Mouse (Mus musculus) granulocyte monocyte progenitor cell, adult 5-6 weeks (primary cell): ENCODE results near the gene Ormdl2. TPM values are rescaled to one million over a fixed set of nuclear protein-coding genes. Genes with fewer than 3 reads are reported as not detected.

Experiments used
- total RNA-seq, 2 experiments: library from RNA; stranded (forward) in 1 of 2; stranded (reverse) in 1 of 2; fragments of 200-712, 200-1000 nt in 1 of 2; fragments of >200 nt in 1 of 2; fragmentation: Nextera tagmentation in 1 of 2; gene quantifications; 2 replicates each; pipeline ENCODE4 v1.2.3; 2014 to 2017

Ormdl2 gene
- total RNA-seq, 2 experiments from 2014 or later: 33.9 to 82.4 TPM

Other genes starting within 250 kb of the Ormdl2 start
- 1.6 and 1.7 TPM in 2 replicates for gene Erbb3, start 232.0 kb downstream of the Ormdl2 start, total RNA-seq (2014; fragmentation: Nextera tagmentation)
- gene Erbb3, start 232.0 kb downstream of the Ormdl2 start, total RNA-seq (2017): 1.4 and 1.8 TPM in 2 replicates
- gene Rps26, start 194.9 kb downstream of the Ormdl2 start, total RNA-seq (2014; fragmentation: Nextera tagmentation): 2,754 and 2,968 TPM in 2 replicates
- 1,150 and 1,165 TPM in 2 replicates for gene Rps26, start 194.9 kb downstream of the Ormdl2 start, total RNA-seq (2017)
- 0.62 TPM in 1 of 2 replicates, not detected in the other for gene Ikzf4, start 175.7 kb downstream of the Ormdl2 start, total RNA-seq (2014; fragmentation: Nextera tagmentation)
- not detected in 2 replicates for gene Ikzf4, start 175.7 kb downstream of the Ormdl2 start, total RNA-seq (2017)
- 3.5 and 4.1 TPM in 2 replicates for gene Suox, start 147.6 kb downstream of the Ormdl2 start, total RNA-seq (2014; fragmentation: Nextera tagmentation)
- gene Suox, start 147.6 kb downstream of the Ormdl2 start, total RNA-seq (2017): 5.9 and 8.1 TPM in 2 replicates
- 43.7 and 43.8 TPM in 2 replicates for gene Rab5b, start 125.4 kb downstream of the Ormdl2 start, total RNA-seq (2014; fragmentation: Nextera tagmentation)
- gene Rab5b, start 125.4 kb downstream of the Ormdl2 start, total RNA-seq (2017): 45.7 and 58.0 TPM in 2 replicates
- gene Pmel, start 117.5 kb downstream of the Ormdl2 start, total RNA-seq (2014; fragmentation: Nextera tagmentation): 0.28 and 2.6 TPM in 2 replicates
- 0.52 and 1.6 TPM in 2 replicates for gene Pmel, start 117.5 kb downstream of the Ormdl2 start, total RNA-seq (2017)
- 101 and 134 TPM in 2 replicates for gene Cdk2, start 116.6 kb downstream of the Ormdl2 start, total RNA-seq (2014; fragmentation: Nextera tagmentation)
- gene Cdk2, start 116.6 kb downstream of the Ormdl2 start, total RNA-seq (2017): 60.3 and 73.1 TPM in 2 replicates
- 13.2 and 15.8 TPM in 2 replicates for gene Dgka, start 76.8 kb downstream of the Ormdl2 start, total RNA-seq (2014; fragmentation: Nextera tagmentation)
- gene Dgka, start 76.8 kb downstream of the Ormdl2 start, total RNA-seq (2017): 9.4 and 12.0 TPM in 2 replicates
- gene Pym1, start 73.8 kb downstream of the Ormdl2 start, total RNA-seq (2014; fragmentation: Nextera tagmentation): 43.5 and 52.0 TPM in 2 replicates
- 47.6 and 82.5 TPM in 2 replicates for gene Pym1, start 73.8 kb downstream of the Ormdl2 start, total RNA-seq (2017)
- gene Mmp19, start 30.7 kb downstream of the Ormdl2 start, total RNA-seq (2014; fragmentation: Nextera tagmentation): 6.9 and 8.3 TPM in 2 replicates
- 14.9 and 15.6 TPM in 2 replicates for gene Mmp19, start 30.7 kb downstream of the Ormdl2 start, total RNA-seq (2017)
- 16.5 and 17.5 TPM in 2 replicates for gene Dnajc14, start 17.6 kb downstream of the Ormdl2 start, total RNA-seq (2014; fragmentation: Nextera tagmentation)
- gene Dnajc14, start 17.6 kb downstream of the Ormdl2 start, total RNA-seq (2017): 23.8 and 30.7 TPM in 2 replicates
- gene Tmem198b, start 17.3 kb downstream of the Ormdl2 start, total RNA-seq (2014; fragmentation: Nextera tagmentation): 10.8 and 14.4 TPM in 2 replicates
- gene Tmem198b, start 17.3 kb downstream of the Ormdl2 start, total RNA-seq (2017): 3.4 and 3.6 TPM in 2 replicates
- gene Sarnp, start 4.3 kb downstream of the Ormdl2 start, total RNA-seq (2014; fragmentation: Nextera tagmentation): 184 and 236 TPM in 2 replicates
- gene Sarnp, start 4.3 kb downstream of the Ormdl2 start, total RNA-seq (2017): 265 and 272 TPM in 2 replicates
- 0.21 TPM in 1 of 2 replicates, not detected in the other for gene Gdf11, start 70.1 kb upstream of the Ormdl2 start, total RNA-seq (2014; fragmentation: Nextera tagmentation)
- 0.15 TPM in 1 of 2 replicates, not detected in the other for gene Gdf11, start 70.1 kb upstream of the Ormdl2 start, total RNA-seq (2017)
- gene Cd63, start 79.3 kb upstream of the Ormdl2 start, total RNA-seq (2014; fragmentation: Nextera tagmentation): 139 and 203 TPM in 2 replicates
- 123 and 185 TPM in 2 replicates for gene Cd63, start 79.3 kb upstream of the Ormdl2 start, total RNA-seq (2017)
- gene Rdh5, start 101.2 kb upstream of the Ormdl2 start, total RNA-seq (2014; fragmentation: Nextera tagmentation): 2.0 and 9.5 TPM in 2 replicates
- 2.4 TPM in 1 of 2 replicates, not detected in the other for gene Rdh5, start 101.2 kb upstream of the Ormdl2 start, total RNA-seq (2017)
- gene Bloc1s1, start 102.4 kb upstream of the Ormdl2 start, total RNA-seq (2014; fragmentation: Nextera tagmentation): 124 and 140 TPM in 2 replicates
- 71.3 and 86.4 TPM in 2 replicates for gene Bloc1s1, start 102.4 kb upstream of the Ormdl2 start, total RNA-seq (2017)
- not detected in 2 replicates for gene Itga7, start 112.2 kb upstream of the Ormdl2 start, total RNA-seq (2014; fragmentation: Nextera tagmentation)
- not detected in 2 replicates for gene Itga7, start 112.2 kb upstream of the Ormdl2 start, total RNA-seq (2017)
- gene Mettl7b, start 139.3 kb upstream of the Ormdl2 start, total RNA-seq (2014; fragmentation: Nextera tagmentation): not detected in 2 replicates
- gene Mettl7b, start 139.3 kb upstream of the Ormdl2 start, total RNA-seq (2017): not detected in 2 replicates
- not detected in 2 replicates for gene Olfr9, start 167.8 kb upstream of the Ormdl2 start, total RNA-seq (2014; fragmentation: Nextera tagmentation)
- gene Olfr9, start 167.8 kb upstream of the Ormdl2 start, total RNA-seq (2017): not detected in 2 replicates
- gene Olfr763, start 189.1 kb upstream of the Ormdl2 start, total RNA-seq (2014; fragmentation: Nextera tagmentation): not detected in 2 replicates
- not detected in 2 replicates for gene Olfr763, start 189.1 kb upstream of the Ormdl2 start, total RNA-seq (2017)
- not detected in 2 replicates for gene Olfr764-ps1, start 218.3 kb upstream of the Ormdl2 start, total RNA-seq (2014; fragmentation: Nextera tagmentation)
- gene Olfr764-ps1, start 218.3 kb upstream of the Ormdl2 start, total RNA-seq (2017): not detected in 2 replicates
- gene Olfr765, start 228.4 kb upstream of the Ormdl2 start, total RNA-seq (2014; fragmentation: Nextera tagmentation): not detected in 2 replicates
- gene Olfr765, start 228.4 kb upstream of the Ormdl2 start, total RNA-seq (2017): not detected in 2 replicates
- gene Olfr766-ps1, start 247.3 kb upstream of the Ormdl2 start, total RNA-seq (2014; fragmentation: Nextera tagmentation): not detected in 2 replicates
- not detected in 2 replicates for gene Olfr766-ps1, start 247.3 kb upstream of the Ormdl2 start, total RNA-seq (2017)